24 mouse cellular contexts compared by ENCODE assay signal in genomic region chr9:95239900-95240299, GRCm38 (mm10).
"Had no signal": no experiment of that assay in that cellular context is flagged by ENCODE, and none has a peak within 500 bp of the region (broad histone marks: within the 10 kb centered on the region; RNA-seq: fewer than 3 reads in every experiment).

No protein-coding gene starts in this region.

- H3K27ac ChIP-seq: gastrocnemius, adult 2 months; heart, embryonic 13.5 days; heart, embryonic 15.5 days; hindbrain, embryonic 10.5 days; hindbrain, embryonic 12.5 days; hindbrain, embryonic 14.5 days; intestine, embryonic 15.5 days; layer of hippocampus, adult 2 months; limb, embryonic 10.5 days; limb, embryonic 12.5 days; liver, embryonic 13.5 days; liver, embryonic 15.5 days had no signal

- H3K4me1 ChIP-seq: heart, embryonic 13.5 days; heart, embryonic 15.5 days; hindbrain, embryonic 10.5 days; hindbrain, embryonic 12.5 days; intestine, embryonic 15.5 days; limb, embryonic 10.5 days; limb, embryonic 12.5 days; liver, embryonic 13.5 days; liver, embryonic 15.5 days had no signal

- DNase-seq: gastrocnemius, adult 2 months; gastrocnemius, postnatal 10 days; gastrocnemius, postnatal 25 days; heart, adult 18-20 months; heart, postnatal 14 days; heart, postnatal 4 days; kidney, adult 18-20 months; kidney, adult 8-10 months; kidney, postnatal 10 days; kidney, postnatal 25 days; kidney, postnatal 4 days; liver; liver, embryonic 13.5 days; liver, postnatal 0 days had no signal

- H3K36me3 ChIP-seq: heart, embryonic 13.5 days; heart, embryonic 15.5 days; hindbrain, embryonic 10.5 days; hindbrain, embryonic 12.5 days; intestine, embryonic 15.5 days; limb, embryonic 10.5 days; limb, embryonic 12.5 days; liver, embryonic 13.5 days; liver, embryonic 15.5 days had no signal

- H3K27me3 ChIP-seq: heart, embryonic 13.5 days; heart, embryonic 15.5 days; hindbrain, embryonic 12.5 days; intestine, embryonic 15.5 days; limb, embryonic 12.5 days; liver, embryonic 13.5 days; liver, embryonic 15.5 days had no signal

- H3K9me3 ChIP-seq: heart, embryonic 13.5 days; heart, embryonic 15.5 days; intestine, embryonic 15.5 days; limb, embryonic 10.5 days; liver, embryonic 13.5 days; liver, embryonic 15.5 days had no signal

- H3K4me3 ChIP-seq: gastrocnemius, adult 2 months; heart, embryonic 13.5 days; heart, embryonic 15.5 days; hindbrain, embryonic 10.5 days; hindbrain, embryonic 12.5 days; intestine, embryonic 15.5 days; layer of hippocampus, adult 2 months; limb, embryonic 10.5 days; limb, embryonic 12.5 days; liver, embryonic 13.5 days; liver, embryonic 15.5 days had no signal
